Comparison of ENCODE assay signal across 20 mouse cellular contexts in the genomic region with DNA sequence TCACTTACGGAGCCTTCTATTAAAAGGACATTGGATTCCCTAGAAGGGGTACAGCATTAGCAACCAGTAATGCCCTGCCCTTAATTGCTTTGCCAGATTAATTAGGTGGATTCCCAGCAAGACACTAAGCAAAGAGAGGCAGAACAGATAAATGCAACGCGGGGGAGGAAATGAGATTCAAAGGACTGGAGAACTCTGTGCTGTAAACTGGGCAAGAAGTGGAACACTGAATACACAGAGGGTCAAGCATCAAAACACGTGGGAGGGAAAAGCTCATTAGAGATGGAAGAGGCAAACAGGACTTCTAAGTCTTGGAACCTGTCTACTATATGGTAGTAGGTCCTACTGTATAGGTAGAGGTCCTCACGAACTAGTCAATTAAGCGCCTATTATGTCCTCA.
DNase-seq lines count a peak whose midpoint lies in the region; ATAC-seq lines count a peak whose summit lies in the region.
"Had no signal": no experiment of that assay in that cellular context is flagged by ENCODE, and none has a peak within 500 bp of the region (broad histone marks: within the 10 kb centered on the region; RNA-seq: fewer than 3 reads in every experiment).

No protein-coding gene starts in this region.

- 0 out of 2 replicates have a peak, but pooled peaks cover 3% of the 10 kb centered on the region for H3K9me3 ChIP-seq in kidney, embryonic 15.5 days (replicated peaks)
- no peaks in the 10 kb centered on the region for H3K9me3 ChIP-seq in limb, embryonic 10.5 days (replicated peaks)
- H3K9me3 ChIP-seq: embryonic facial prominence, embryonic 10.5 days; heart, embryonic 12.5 days; hindbrain, embryonic 10.5 days had no signal

- H3K4me1 ChIP-seq in kidney, embryonic 15.5 days: peaks cover 4% of the 10 kb centered on the region; the same call in 1 of the 2 replicates
- H3K4me1 ChIP-seq in limb, embryonic 10.5 days: no peaks in the 10 kb centered on the region
- H3K4me1 ChIP-seq: embryonic facial prominence, embryonic 10.5 days; heart, embryonic 12.5 days; hindbrain, embryonic 10.5 days had no signal

- 69% methylated on average over 6 of the region's 6 CpGs for WGBS in kidney, embryonic 15.5 days
- 88% methylated on average over 6 of the region's 6 CpGs for WGBS in limb, embryonic 10.5 days

- DNase-seq in cerebellum, adult 9-10 months: peak; percentile 19
- no peak for DNase-seq in cerebellum, postnatal 25 days
- DNase-seq in kidney, postnatal 25 days: no peak
- DNase-seq in Muller cell, postnatal 12 days (ENCODE audit: inconsistent ontology term): peak; percentile 27
- peak; percentile 12 for DNase-seq in limb, embryonic 10.5 days (ENCODE audit: low spot score)
- no peak for DNase-seq in thymus, postnatal 10 days (ENCODE audit: low spot score in 2 of 2)
- DNase-seq: adrenal gland, postnatal 14 days; cerebellum, adult 11 months; cerebellum, adult 9-11 months; gastrocnemius, postnatal 14 days; heart, adult 2 months had no signal

- no peaks in the 10 kb centered on the region for H3K27me3 ChIP-seq in kidney, embryonic 15.5 days
- no peaks in the 10 kb centered on the region for H3K27me3 ChIP-seq in limb, embryonic 10.5 days (ENCODE audit: low read depth, poor library complexity, severe bottlenecking)
- H3K27me3 ChIP-seq: heart, embryonic 12.5 days; Patski had no signal

- H3K9ac ChIP-seq in kidney, embryonic 15.5 days: no peak overlapping the region
- H3K9ac ChIP-seq: heart, embryonic 12.5 days; hindbrain, embryonic 14.5 days had no signal

- no peak overlapping the region for H3K27ac ChIP-seq in kidney, embryonic 15.5 days
- no peak overlapping the region for H3K27ac ChIP-seq in limb, embryonic 10.5 days
- H3K27ac ChIP-seq: embryonic facial prominence, embryonic 10.5 days; heart, adult 2 months; hindbrain, embryonic 10.5 days; hindbrain, embryonic 14.5 days had no signal

- H3K4me3 ChIP-seq in kidney, embryonic 15.5 days (replicated peaks): no peak overlapping the region
- no peak overlapping the region for H3K4me3 ChIP-seq in limb, embryonic 10.5 days
- H3K4me3 ChIP-seq: embryonic facial prominence, embryonic 10.5 days; heart, adult 2 months; heart, embryonic 12.5 days; hindbrain, embryonic 10.5 days had no signal

- ATAC-seq in kidney, embryonic 15.5 days (replicated peaks; ENCODE audit: low FRiP score): 0 out of 2 replicates have a peak, but pooled peaks have one; percentile 27
- ATAC-seq: activated CD4-positive, CD25-positive, alpha-beta regulatory T cell, adult 4 months; forebrain, embryonic 16.5 days; inflammation-experienced regulatory T-cells, adult 6 months; Patski had no signal

- H3K4me2 ChIP-seq in kidney, embryonic 15.5 days: no peak overlapping the region
- H3K4me2 ChIP-seq: heart, embryonic 12.5 days; hindbrain, embryonic 14.5 days had no signal

- H3K36me3 ChIP-seq in kidney, embryonic 15.5 days: no peaks in the 10 kb centered on the region
- H3K36me3 ChIP-seq in limb, embryonic 10.5 days: no peaks in the 10 kb centered on the region
- H3K36me3 ChIP-seq: embryonic facial prominence, embryonic 10.5 days; heart, embryonic 12.5 days; hindbrain, embryonic 10.5 days had no signal

Comparison
In these comparisons a context has a peak if more than half of its experiments do, and no peak if none do; other contexts are left out.
1. DNase-seq: peak in cerebellum, adult 9-10 months (single experiment), Muller cell, postnatal 12 days (single experiment) and limb, embryonic 10.5 days (single experiment); none in cerebellum, postnatal 25 days (0 of 2), kidney, postnatal 25 days (0 of 2) and thymus, postnatal 10 days (0 of 2).